Mouse (Mus musculus) v-Abl transformed pro-B cells (cell line): Measurements from ENCODE around the gene Prkd1.
"Not testable (repeated sequence)": the region's sequence is repeated elsewhere in the genome, so short reads cannot be mapped to it uniquely, and the experiment has no call there.

Source experiments
- in situ Hi-C, 2 experiments: fragments of 400-800 bp; cut with MboI; formaldehyde crosslinking; loops; one replicate each; pipeline ENCODE4 v1.15.1; 2025; ENCODE audit not compliant: unreplicated experiment in 2 of 2

Gene Prkd1

DNA sequence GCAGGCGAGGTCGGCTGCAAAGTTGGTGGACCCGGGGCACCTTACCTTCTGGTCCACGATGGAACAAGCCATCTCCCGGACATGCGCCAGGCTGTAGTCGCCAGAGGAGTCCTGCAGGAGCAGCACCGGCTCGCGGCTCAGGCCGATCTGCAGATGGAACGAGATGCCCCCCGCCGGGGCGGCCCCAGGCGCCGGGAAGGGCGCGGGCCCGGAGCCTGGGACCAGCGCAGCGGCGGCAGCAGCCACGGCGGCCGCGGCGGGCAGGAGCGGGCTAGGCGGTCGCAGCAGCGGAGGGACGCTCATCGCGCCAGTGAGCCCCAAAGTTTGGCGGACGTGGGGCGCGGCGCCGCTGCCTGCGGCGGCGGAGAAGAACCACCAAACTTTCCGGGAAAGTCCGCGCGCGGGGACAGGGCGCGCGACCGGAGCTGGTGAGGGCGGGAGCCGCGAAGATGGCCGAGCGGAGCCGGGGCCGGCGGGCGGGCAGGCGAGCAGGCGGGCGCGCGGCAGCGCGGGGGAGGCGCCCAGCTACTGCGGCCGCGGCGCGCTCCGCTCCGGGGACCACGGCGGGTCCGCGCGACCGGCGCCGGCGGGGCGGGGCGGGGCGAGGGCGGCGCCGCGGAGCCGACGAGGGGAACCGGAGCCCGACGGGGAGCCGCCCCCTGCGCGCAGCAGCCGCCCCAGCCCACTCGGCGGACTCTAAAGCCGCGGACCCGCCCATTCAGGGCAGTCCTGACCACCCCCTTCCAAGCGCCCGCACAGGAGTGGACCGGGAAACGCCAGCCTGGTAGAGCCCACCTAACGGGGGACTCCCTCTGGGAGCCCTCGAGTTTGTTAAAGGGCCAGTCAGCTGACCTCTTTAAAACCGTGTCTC, at the start of gene Prkd1:
Gene Prkd1 (minus strand): TSS at position 428 of the 871 bp plus-strand sequence.
- in situ Hi-C loops = no loop called here

DNA sequence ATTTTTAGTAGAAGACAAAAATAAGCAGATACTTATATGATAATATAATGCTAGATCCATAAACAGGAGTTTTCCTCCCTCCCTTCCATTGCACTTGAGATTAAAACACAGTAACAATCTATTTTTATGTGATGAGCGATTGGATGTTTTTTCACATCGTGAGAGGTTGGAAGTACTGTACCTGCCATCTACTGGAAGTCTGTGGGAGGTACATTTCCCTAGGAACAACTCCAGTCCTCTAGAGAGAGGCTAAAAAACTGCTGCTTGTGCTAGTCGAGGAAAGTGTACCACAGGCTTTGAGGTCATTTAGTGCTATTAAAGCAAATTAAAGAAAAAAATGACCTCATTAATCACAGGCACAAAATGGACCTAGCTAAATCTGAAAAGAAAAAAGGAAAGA, 48.6 kb upstream of the Prkd1 start:
- in situ Hi-C loops = no loop called here

DNA sequence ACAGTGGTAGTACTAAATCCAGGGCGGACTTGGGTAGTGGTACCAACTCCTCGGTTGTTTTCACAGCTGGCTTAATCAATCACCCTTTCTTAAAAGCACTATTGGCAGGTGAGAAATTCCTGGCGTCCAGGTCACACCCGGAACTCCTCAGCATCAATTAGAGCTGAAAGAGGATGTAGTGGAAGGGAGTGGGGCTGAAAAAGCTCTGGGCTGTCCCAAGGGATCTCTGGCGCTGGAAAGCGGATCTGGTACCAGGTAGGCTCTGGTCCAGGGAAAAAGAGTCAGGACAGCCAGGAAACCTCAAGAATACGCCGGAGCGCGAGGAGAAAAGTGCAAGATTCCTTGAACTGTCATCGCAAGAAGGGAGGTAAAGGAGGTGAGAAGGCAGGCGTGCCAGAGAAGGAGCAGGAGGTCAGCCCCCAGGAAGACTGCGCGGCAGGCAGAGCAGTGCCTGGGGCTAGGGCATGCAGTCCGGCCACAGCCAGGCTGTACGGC, 675 bp downstream of the Prkd1 start:
- in situ Hi-C loops = no loop called here

DNA sequence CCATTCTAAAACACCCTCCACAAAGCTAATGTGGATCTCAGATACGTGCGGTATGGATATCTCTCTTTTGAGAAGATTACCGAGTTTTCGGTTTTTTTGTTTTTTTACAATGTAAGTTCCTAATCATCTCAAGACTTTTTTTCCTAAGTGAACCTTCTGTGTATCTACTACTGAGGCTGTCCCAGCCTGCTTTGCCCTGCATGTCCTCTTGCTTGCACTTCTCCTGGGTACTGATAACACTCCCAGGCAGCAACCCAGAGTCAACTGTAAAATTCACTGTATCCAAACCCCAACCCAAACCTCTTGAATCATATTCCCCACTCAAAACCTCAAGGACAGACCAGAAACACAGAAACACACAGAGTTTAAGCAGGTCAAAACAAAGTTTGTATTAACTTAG, 2.0 kb downstream of the Prkd1 start:
- in situ Hi-C loops = no loop called here

DNA sequence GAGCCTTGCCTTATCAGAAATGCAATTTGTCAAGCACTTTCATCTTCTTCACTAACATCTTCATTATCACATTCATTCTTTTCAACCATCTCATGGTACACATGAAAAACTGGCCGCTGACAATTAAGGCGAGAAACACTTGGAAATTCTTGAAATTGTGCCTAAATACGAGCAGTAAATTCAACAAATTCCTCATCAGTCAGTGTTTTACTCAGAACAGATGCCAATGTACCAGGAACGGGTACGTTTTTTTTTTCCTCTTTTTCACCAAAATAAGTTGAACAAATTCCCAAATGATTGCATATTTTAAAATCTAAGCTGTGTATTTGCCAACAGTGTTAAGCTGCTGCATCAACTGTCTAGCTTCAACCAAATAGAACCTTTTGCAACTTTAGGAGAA, 6.2 kb downstream of the Prkd1 start:
- in situ Hi-C loops = no loop called here

DNA sequence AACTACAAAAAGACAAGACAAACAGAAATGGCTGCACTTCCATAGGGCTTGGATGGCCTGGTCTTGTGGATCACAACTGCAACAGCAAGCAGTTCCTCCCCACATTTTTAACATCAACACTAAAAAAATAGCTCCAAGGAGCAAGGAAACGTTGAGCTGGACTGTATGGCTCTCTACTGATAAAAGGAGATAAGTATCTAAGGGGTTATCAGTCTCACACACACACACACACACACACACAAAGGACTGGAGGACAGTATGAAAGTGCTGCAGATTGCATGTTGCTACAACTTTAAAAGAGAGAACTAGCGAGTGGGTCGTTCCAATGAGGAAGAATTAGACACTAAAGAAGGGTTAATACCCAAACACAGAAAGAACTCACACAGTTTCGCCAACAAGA, 8.7 kb downstream of the Prkd1 start:
- in situ Hi-C loops = no loop called here

DNA sequence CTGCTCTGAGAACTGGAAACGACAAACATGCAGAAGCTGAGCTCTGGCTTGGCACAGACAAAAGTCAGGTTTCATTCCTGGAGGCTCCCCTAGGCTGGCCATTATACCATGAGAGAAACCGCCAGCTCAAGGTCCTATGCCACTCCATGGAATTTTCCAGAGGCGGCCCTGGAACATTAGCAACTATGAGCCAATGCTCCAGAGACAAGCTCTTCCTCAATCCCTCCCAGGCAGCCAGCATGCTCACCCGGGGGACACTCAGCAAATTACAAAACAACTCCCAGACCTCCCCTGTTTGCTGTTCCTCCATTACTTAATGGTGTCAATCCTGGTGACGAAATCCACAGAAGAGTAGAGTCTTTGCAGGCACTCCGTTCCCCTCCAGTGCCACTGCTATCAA, 14.5 kb downstream of the Prkd1 start:
- in situ Hi-C loops = no loop called here

DNA sequence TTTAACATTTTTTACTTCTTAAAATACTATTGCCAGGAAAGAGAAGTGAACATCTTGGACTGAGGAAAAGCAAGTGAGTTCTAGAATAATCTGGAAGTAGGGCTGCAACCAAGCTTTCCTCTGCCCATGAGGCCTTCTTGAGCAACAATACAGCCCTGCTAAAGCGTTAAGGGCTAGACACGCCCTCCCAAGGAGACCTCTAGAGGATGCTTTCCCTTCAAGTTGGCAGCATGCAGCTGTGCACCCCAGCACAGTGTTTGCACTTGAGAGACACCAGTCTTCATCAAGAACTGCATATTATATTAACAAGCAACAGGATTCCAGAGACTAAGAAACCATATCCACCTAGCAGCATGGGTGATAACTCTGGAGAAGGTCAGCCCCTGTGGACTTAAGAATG, 22.8 kb downstream of the Prkd1 start:
- in situ Hi-C loops = not testable (repeated sequence)

DNA sequence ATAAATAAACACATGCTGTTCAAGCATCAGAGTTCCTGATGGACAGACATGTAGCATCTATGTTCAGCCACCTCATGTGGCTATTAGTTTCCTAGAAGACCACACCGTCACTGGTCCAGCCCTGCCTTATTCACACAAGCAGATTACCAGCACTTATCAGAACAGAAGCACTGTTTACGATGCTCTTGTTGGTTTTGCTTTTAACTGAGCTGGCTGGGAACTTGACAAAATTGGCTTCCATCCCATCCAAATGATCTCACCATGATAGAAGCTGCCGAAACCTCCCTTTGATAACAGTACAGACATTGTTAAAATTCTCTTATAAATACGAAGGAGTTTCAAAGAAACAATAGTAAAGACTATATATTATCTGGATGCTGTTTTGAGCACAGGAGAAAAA, 24.7 kb downstream of the Prkd1 start:
- in situ Hi-C loops = no loop called here

DNA sequence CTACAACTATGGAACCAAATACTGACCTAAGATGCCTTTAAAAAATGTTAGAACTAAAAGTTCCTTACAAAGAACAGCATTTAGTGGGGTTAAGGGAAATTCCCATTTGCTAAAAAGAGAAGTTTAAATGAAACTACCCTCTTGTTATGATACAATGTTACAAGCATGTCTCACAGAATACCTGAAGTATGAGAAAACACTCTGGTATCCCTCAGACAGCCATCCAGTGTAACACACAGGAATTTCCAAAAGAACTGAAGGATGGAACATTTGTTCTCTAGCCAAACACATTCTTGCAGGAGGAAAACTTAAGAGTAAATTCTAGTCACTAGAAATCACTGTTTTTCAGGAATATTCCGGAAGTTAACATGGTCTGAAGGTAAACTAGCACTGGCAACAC, 33.0 kb downstream of the Prkd1 start:
- in situ Hi-C loops = no loop called here

DNA sequence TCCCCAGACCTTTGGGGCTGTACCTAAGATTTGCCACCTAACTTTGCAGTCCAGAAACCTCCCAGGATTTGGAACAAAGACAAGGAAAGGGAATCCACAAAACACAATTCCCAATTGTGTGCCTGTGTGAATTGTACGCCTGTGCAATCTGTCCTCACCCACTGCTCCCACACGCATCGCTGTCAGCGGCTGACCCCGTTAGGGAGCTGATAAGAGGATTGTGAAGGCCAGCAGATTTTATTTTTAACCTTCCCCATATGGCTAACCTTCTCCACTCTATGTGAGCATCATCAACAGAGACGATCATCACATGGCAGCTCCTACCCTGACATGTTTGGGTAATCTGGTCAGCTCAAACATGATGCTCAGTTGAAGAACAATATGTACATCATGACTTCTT, 34.6 kb downstream of the Prkd1 start:
- in situ Hi-C loops = no loop called here

DNA sequence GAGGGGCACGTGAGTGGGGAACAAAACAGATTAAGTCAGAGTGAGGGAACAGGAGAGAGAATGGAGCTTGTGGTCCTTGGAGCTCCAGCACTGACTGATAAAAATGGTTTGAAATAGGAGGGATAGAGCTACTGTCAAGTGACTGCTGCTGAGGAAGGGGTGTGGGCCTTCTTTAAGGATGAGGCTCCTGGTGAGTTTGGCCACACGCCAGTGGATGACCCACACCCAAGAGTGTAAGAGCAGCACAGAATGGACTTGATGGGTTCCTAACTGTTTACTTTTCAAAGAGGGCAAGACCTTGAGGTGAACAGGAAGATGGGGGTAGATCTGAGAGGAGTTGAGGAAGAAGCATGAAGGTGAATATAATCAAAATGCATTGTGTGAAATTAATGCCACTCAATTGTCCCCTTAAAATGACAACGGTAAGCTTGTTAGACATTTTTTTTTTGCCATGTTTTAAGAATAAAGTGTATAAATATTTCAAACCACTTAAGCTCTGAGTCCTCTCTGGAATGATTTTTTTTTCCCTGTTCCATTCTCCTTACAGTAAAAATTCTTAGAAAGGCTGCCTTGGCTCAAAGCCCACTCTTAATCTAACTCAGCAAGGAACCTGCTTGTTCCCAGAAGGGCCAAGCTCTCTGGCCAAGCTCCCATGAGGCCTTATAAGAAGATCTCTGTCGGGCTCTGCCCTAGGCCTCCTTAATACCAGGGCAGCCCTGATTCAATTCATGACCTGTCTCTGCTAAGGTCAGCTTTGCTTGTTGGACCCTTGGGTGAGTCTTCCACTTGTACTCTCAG, 42.0 kb downstream of the Prkd1 start:
- in situ Hi-C loops = no loop called here

DNA sequence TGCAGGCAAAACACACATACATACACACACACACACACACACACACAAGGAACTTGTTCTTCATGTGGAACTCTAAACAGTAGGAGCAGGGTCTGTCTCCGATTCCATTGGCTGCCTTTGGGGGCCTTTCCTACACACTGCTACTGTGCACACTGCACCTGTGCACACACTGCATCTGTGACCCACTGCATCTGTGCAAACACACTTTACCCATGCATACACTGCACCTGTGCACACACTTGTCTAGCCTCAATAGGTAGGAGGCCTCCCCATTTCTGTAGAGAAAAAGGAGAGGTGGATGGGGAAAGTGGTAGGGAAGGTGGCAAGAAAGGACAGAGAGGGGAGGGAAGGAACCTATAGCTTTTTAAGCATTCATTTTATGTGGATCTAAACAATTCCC, 49.5 kb downstream of the Prkd1 start:
- in situ Hi-C loops = no loop called here

DNA sequence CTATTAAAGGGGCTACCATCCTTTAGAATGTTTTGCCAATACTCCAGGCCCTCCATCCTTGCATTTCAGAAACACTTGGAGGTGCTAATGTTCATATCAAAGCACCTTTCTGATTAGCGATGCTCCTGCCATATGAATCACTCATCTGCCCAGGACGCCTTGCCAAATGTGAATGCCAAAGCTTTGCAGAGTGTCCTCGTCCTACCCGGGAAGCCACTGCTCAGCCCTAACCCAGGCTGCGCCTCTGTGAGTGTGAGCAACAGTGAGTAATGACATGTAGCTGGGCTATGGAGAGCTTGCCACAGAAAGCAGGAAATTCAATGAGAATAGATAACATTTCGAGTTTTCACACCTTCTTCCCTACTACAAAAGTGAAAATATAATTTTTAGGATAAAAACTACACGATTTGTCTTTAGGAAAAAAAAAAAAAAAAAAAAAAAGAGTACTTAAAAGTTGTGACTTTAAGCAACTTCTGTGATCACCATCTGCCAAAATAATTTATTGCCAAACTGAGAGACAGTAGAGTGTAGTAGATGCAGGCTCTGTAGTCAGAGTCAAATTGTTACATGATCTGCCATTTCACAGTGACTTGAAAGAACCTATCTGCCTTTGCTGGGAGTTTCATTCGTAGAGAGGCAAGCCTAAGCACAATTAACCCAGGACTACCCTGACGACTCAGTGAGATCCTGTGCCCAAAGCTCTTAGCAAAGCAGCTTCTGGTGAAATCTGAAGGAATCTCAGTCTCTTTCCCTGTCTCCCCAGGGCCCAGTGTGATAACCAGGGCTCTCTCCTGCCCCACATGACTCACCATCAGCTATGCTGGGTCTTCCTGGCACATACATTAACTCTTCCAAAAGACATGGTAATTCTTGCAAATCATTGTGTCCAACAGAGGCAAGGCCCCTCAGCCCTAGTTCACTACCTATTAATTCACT, 50.6 kb downstream of the Prkd1 start:
- in situ Hi-C loops = no loop called here

DNA sequence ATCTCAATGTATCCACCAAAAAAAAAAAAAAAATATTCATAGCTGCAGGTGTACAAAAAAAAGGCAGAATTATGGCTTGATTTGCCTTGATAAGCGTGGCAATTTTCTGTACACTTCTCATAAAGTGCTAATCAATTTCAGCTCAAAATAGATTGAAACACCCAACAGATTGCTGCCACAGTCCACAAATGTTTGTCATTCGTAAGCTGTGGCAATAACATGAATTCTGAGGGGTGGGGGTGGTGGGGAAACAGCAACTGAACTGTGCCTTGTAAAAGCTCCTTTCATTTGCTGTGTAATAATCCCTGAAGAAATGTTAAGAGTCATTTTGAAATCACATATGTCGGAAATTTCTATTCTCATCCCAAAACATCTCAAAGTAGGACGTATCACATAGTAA, 51.4 kb downstream of the Prkd1 start:
- in situ Hi-C loops = no loop called here

DNA sequence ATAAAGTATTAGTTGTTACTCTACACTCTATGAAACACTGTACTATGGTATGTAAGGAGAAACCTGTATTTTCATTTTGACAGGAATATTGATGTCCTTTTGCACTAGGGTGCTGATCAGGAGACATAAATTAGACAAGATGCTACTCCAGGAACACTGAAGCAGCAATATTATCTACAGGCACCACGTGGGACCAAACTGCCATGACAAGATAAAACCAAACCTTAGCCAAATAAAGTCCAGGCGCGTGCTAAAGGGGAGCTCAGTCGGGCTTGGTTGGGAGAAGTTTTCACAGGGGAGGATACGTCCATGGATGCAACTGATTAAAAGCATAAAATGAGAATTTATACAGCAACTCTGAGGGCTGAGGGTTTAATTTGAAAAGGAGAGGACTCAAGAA, 53.1 kb downstream of the Prkd1 start:
- in situ Hi-C loops = no loop called here

DNA sequence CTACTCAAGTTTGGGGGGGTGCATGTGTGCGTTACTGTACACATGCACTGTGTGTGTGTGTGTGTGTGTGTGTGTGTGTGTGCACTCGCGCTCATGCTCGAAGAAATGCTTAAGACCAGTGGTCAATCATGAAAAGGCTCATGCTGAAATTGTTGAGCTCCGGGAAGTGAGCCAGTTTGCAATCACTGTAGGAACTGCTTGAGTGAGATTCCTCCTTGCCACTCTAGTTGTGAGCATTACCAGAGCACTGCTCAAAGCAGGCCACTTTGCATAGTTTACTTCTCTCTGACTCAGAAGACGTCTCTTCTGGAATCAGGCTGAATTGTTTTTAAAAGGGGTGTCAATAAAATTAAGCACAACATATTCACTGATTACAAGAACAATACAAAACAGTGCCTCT, 54.4 kb downstream of the Prkd1 start:
- in situ Hi-C loops = no loop called here

DNA sequence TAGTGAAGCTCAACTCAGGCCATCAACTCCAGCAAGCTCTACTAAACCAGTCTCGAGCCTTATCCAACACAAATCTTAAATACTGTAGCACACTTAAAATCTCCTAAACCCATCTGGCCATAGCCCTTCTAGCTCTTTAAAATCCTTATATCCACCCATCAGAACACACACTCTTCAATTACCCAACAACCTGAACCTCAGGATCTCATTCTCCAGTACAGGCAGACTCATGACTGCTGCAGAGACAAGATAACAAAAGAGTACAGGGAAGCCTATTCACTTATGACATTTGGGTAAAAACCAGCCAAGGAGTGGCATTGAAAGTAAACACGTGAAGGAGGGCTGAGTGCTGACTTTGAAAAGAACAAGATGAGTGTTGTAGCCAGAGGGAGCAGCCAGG, 55.4 kb downstream of the Prkd1 start:
- in situ Hi-C loops = no loop called here

DNA sequence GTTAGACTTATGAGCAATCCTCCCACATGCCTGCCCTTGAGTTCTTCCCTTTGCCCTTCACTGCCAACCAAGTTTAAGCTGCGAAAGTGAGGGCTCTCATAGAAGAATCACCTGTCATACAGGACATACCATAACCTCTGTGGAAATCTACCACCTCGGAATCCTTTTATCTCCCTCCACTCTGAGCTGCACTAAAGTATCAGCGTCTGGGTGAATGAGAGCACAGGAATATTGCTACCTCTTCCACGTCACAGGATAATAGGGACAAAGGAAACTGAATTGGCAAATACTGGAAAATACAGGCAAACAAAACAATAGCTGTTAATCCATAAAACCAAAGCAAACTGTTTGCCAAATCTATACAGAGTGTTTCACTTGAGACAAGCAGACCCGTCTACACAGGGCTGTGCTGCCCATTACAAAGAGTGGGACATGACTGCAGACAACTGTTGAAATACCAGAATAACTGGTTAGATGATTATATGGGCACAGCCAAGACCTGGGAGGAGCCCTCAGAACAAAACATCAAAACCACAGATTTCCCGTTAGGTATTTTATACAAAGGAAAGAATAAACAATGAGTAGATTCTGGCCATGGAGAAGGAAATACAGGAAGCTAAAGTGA, 60.6 kb downstream of the Prkd1 start:
- in situ Hi-C loops = no loop called here

DNA sequence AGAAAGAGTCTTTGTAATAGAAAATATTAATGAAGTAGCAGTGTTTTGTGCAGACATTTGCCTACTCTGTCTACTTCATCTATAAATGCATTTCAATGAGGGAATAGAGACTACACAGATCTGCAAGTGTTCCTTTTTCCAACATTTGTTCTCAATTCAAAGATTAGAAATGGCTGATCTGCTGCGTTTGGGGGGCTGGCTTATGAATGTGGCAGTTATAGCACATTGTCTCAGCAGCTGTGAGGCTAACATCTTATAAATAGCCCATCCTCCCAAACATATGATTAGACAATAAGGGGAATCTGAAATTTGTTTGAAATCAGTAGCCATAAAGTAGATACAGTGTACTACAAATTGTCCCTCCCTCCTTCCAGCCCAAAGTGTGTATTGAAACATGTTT, 83.7 kb downstream of the Prkd1 start:
- in situ Hi-C loops = no loop called here
